Mouse (Mus musculus) heart, embryonic 11.5 days (tissue): ENCODE measurements around the gene Npm3. TPM values are rescaled to one million over a fixed set of nuclear protein-coding genes. Genes with fewer than 3 reads are reported as not detected.

Experiments
- ATAC-seq: fragments of 200-750 bp; cut with Nextera tagmentation; replicated peaks from 2 replicates; pipeline ENCODE4 v1.8.0; 2017; ENCODE audit warnings: moderate library complexity; ENCODE audit not compliant: insufficient number of reproducible peaks, low FRiP score, low TSS enrichment
- H3K27ac ChIP-seq: fragments of 300-500 bp; sonication (generic); 2 replicates; pipeline ENCODE4 v1.5.1; 2014; ENCODE audit warnings: mild to moderate bottlenecking, low read depth, low read length
- H3K27me3 ChIP-seq: fragments of 300-500 bp; sonication (generic); 2 replicates; pipeline ENCODE4 v1.6.1; 2014; ENCODE audit warnings: mild to moderate bottlenecking, low read length, mixed read lengths; ENCODE audit not compliant: control insufficient read depth, insufficient read depth
- H3K36me3 ChIP-seq: fragments of 300-500 bp; sonication (generic); 2 replicates; pipeline ENCODE4 v1.6.1; 2014; ENCODE audit warnings: mild to moderate bottlenecking, low read length, moderate library complexity, mixed read lengths; ENCODE audit not compliant: control insufficient read depth, insufficient read depth
- H3K4me1 ChIP-seq: fragments of 300-500 bp; sonication (generic); 2 replicates; pipeline ENCODE4 v1.6.1; 2014; ENCODE audit warnings: low read length; ENCODE audit not compliant: control insufficient read depth, insufficient read depth
- H3K4me2 ChIP-seq: fragments of 300-500 bp; sonication (generic); 2 replicates; pipeline ENCODE4 v1.6.1; 2014; ENCODE audit warnings: mild to moderate bottlenecking, moderate library complexity
- H3K4me3 ChIP-seq: fragments of 300-500 bp; sonication (generic); 2 replicates; pipeline ENCODE4 v1.5.1; 2014; ENCODE audit warnings: low read depth, low read length
- H3K9ac ChIP-seq: fragments of 300-500 bp; sonication (generic); 2 replicates; pipeline ENCODE4 v1.6.1; 2014; ENCODE audit warnings: mild to moderate bottlenecking, low read depth, low read length, moderate library complexity
- H3K9me3 ChIP-seq: fragments of 300-500 bp; sonication (generic); replicated peaks from 2 replicates; pipeline ENCODE4 v1.6.1; 2016; ENCODE audit warnings: low read length; ENCODE audit not compliant: control insufficient read depth
- WGBS: fragments of 180-500 bp; shearing (Covaris S2); extraction: QIAGEN DNeasy Blood & Tissue Kit; methylation state at CpG from one replicate; pipeline ENCODE4 v1.1.7; 2014; ENCODE audit not compliant: insufficient replicate concordance; 5-methylcytosine and 5-hydroxymethylcytosine counted together
- polyA plus RNA-seq: library from polyadenylated mRNA; unstranded; fragments of >200 nt; fragmentation: Nextera tagmentation; extraction: Ambion mirVana; gene quantifications from 2 replicates; pipeline ENCODE4 v1.2.1, GENCODE M21; 2014

Npm3 gene
- polyA plus RNA-seq, 1 experiment from 2014 or later = 11.4 TPM

DNA sequence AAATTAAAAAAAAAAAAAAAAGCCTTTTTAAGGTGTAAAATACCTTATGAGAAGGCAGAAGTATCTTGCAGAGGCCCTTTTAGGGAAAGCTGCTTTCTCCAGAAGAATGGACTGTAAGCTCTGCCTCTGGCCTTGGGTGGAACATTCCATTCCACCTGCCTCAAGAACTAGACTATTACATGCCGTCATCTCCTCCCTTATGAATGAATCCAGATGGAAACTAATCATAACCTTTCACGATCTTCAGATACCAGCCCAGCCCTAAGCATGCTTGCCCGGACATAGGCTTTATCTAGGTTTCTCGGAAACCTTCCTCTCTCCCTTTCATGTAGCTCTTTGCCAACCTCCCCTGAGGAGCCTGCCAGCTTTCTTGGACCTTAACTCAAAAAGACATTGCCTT is 38.9 kb upstream of the Npm3 start:
- no peak overlapping the region for H3K4me2 ChIP-seq
- H3K9me3 ChIP-seq = no peaks in the 10 kb centered on the region
- no peaks in the 10 kb centered on the region for H3K36me3 ChIP-seq
- H3K9ac ChIP-seq = no peak overlapping the region
- no peak overlapping the region for H3K4me3 ChIP-seq
- no peak overlapping the region for H3K27ac ChIP-seq
- ATAC-seq = no peak
- no peaks in the 10 kb centered on the region for H3K4me1 ChIP-seq
- WGBS = 56% methylated on average over 4 of the region's 4 CpGs
- H3K27me3 ChIP-seq = 0 out of 2 replicates have a peak, but pooled peaks cover 2% of the 10 kb centered on the region

DNA sequence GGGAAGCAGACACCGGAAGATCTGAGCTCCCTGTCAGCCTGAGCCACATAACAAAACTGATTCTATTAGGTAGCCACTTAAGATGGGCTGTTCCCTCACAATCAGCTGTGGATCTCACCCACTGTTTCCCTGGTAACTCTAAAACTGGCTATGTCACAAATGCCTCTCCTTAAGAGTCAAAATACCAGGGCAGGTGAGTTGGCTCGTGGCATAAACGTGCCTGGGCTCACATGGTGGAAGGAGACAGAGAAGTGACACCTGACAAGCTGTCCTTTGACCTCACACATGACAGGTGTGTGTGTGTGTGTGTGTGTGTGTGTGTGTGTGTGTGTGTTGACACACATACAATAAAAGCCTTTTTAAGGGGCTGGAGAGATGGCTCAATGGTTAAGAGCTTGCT is 38.1 kb upstream of the Npm3 start:
- H3K9ac ChIP-seq = no peak overlapping the region
- H3K4me3 ChIP-seq = no peak overlapping the region
- no peaks in the 10 kb centered on the region for H3K4me1 ChIP-seq
- WGBS = 63% methylated on average over 3 of the region's 3 CpGs
- no peaks in the 10 kb centered on the region for H3K9me3 ChIP-seq
- no peak overlapping the region for H3K4me2 ChIP-seq
- H3K27ac ChIP-seq = no peak overlapping the region
- H3K36me3 ChIP-seq = no peaks in the 10 kb centered on the region
- H3K27me3 ChIP-seq = 0 out of 2 replicates have a peak, but pooled peaks cover under 1% of the 10 kb centered on the region
- ATAC-seq = no peak

DNA sequence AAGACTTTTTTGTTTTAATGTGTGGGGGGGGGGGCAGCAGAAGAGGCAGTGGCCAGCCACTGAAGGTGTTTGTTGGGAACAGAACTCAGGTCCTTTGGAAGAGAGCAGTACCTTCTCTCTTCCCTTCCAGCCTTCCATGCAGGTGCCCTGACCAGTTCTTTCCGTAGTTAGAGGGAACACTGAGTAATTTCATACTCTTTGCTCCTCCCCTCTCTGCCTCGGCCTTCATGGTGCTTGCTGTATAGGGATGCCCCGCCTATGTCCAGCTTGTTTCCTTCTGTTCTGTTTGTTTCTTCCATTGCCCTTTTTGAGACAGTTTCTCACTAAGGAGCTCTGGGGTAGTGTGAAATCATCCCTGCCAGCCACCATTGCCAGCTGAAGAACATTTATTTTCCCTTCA is 36.1 kb upstream of the Npm3 start:
- Histone ChIP-seq H3K27me3 (no peaks in the 10 kb centered on the region), H3K4me2 (no peak overlapping the region), H3K27ac (no peak overlapping the region), H3K9ac (no peak overlapping the region), H3K36me3 (no peaks in the 10 kb centered on the region), H3K9me3 (no peaks in the 10 kb centered on the region), H3K4me1 (peaks cover 15% of the 10 kb centered on the region), H3K4me3 (no peak overlapping the region)
- no peak for ATAC-seq
- WGBS = 69% methylated on average over 3 of the region's 3 CpGs

DNA sequence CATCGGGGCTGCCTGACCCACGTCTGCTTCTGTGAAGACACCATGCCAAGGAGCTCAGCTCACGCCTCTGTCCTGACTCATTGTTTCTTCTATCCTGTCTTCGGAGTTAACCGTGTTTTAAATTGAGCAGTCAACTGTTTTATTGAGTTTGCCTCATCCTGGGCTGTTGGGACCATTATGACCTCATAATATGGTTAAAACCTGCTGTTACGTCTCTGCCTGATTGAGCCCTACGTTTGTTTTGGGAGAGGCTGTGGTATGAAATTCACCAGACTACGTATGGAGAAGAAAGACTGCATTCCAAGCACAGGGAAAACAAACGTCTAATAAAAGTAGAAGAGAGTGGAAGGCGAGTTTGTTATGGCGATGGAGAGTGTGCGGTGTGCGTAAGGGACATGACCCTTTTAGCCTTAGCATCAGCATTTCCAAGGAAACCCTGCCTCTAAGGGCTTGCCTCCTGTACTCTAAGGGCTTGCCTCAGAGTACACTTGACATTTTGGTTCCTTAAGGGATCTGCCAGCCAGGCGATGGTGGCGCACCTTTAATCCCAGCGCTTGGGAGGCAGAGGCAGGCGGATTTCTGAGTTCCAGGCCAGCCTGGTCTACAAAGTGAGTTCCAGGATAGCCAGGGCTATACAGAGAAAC is 34.7 kb upstream of the Npm3 start:
- peak overlapping the region; percentile 97 for H3K9ac ChIP-seq
- H3K4me1 ChIP-seq = peaks cover 16% of the 10 kb centered on the region
- H3K4me2 ChIP-seq = peak overlapping the region; percentile 84
- H3K9me3 ChIP-seq = no peaks in the 10 kb centered on the region
- H3K27me3 ChIP-seq = no peaks in the 10 kb centered on the region
- H3K4me3 ChIP-seq = peak overlapping the region; percentile 90
- H3K36me3 ChIP-seq = peaks cover 4% of the 10 kb centered on the region
- ATAC-seq = no peak
- WGBS = 31% methylated on average over 17 of the region's 17 CpGs
- peak overlapping the region; percentile 79 for H3K27ac ChIP-seq

DNA sequence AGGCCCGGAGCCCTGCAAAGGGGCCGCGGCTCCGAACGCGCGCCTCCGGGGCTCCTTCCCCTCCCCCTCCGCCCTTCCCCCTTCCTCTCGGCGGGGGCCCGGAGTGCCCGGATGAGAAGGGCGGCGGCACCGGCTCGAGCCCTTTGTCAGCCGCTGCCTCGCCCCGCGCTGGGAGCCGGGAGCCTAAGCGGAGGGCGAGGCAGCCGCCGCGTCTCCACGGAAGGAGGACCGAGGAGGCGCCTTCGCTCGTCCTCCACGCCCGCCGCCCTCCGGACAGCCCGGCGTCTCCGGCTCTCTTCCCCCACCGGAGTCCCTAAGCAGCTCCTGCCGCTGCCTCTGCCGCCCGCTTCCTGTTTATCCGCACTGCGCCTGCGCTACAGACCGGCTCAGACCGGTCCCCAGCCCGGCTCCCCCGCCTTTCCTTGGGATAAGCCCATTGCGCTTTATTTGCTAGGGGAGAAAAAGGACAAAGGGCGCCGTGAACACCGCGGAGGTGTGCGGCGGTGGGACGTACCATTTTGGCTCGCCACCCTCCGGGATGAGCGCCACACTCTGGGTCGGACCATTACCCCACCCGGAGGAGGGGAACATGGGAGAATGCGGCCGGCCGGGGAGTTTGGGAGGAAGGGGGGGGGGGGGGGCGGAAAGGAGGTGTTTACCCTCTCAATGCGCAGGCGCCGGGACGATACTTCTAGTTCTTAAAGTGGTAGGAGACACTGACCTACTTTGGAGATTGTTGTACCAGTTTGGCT is 34.0 kb upstream of the Npm3 start, which contains the start of gene Mgea5:
Gene Mgea5, minus strand, starts transcription at position 657 of the 752 bp plus-strand sequence.
- peak within 1 kb of the TSS; percentile 90 for H3K4me3 ChIP-seq
- peak within 1 kb of the TSS; percentile 97 for H3K9ac ChIP-seq
- ATAC-seq = peak; percentile 97
- H3K36me3 ChIP-seq = peaks cover 5% of the 10 kb centered on the region
- no peaks in the 10 kb centered on the region for H3K9me3 ChIP-seq
- under 1% methylated on average over 51 of the region's 71 CpGs for WGBS
- peaks cover 16% of the 10 kb centered on the region for H3K4me1 ChIP-seq
- no peaks in the 10 kb centered on the region for H3K27me3 ChIP-seq
- peak within 1 kb of the TSS; percentile 95 for H3K27ac ChIP-seq
- peak within 1 kb of the TSS; percentile 84 for H3K4me2 ChIP-seq

DNA sequence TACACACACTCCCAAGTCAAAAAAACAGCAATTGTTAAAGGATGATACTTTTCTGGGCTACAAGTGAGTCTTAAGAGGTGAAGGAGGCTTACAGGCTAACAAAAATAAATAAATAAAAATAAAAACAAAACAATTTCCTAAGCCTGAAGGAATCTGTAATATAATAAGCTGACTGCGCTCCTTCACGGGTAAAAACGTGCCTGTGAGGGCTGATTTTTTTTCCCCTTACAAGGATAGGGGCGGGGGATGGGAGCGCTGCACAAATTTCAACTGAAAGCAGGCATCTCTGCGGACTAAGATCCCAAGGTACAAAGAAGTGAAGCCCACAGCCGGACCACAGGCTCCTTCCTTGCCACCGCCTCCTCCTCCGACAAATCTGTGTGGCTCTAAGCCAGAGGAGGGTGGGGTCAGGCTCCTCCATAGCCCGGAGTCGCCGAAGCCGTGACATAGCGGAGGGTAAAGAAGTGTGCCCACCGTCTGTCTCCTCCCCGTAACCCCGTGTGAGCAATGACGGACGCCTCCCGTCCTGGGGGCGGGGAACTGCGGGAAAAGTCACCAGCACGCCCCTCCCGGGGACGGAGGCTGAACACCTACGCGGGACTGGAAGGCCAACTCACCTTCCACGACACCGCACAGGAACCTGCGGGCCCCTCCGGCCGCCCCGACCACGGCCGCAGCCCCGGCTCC is 33.1 kb upstream of the Npm3 start:
- peak overlapping the region; percentile 90 for H3K4me3 ChIP-seq
- peaks cover 9% of the 10 kb centered on the region for H3K36me3 ChIP-seq
- no peaks in the 10 kb centered on the region for H3K9me3 ChIP-seq
- H3K27ac ChIP-seq = peak overlapping the region; percentile 95
- no peaks in the 10 kb centered on the region for H3K27me3 ChIP-seq
- peaks cover 16% of the 10 kb centered on the region for H3K4me1 ChIP-seq
- peak overlapping the region; percentile 68 for H3K4me2 ChIP-seq
- peak overlapping the region; percentile 97 for H3K9ac ChIP-seq
- peak; percentile 50 for ATAC-seq
- under 1% methylated on average over 32 of the region's 36 CpGs for WGBS

DNA sequence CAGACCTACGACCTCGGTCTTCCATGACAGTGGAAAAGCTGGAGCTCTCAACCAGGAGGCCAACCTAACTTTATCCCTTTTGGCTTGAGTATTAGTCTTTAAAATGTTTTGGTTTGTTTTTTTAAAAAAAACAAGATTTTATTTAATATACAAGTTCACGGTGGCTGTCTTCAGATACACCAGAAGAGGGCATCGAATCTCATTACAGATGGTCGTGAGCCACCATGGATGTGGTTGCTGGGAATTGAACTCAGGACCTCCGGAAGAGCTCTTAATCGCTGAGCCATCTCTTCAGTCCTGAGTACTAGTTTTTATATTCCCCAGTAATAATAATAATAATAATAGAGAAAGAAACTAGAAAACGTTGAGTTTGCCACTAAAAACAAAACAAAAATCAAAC is 32.3 kb upstream of the Npm3 start:
- H3K27ac ChIP-seq = no peak overlapping the region
- 66% methylated on average over 8 of the region's 8 CpGs for WGBS
- peak overlapping the region; percentile 90 for H3K4me3 ChIP-seq
- H3K36me3 ChIP-seq = peaks cover 12% of the 10 kb centered on the region
- H3K9me3 ChIP-seq = no peaks in the 10 kb centered on the region
- peak overlapping the region; percentile 68 for H3K4me2 ChIP-seq
- peaks cover 16% of the 10 kb centered on the region for H3K4me1 ChIP-seq
- H3K27me3 ChIP-seq = no peaks in the 10 kb centered on the region
- no peak for ATAC-seq
- 0 out of 2 replicates have a peak overlapping the region, but pooled peaks have one; percentile 10 for H3K9ac ChIP-seq

DNA sequence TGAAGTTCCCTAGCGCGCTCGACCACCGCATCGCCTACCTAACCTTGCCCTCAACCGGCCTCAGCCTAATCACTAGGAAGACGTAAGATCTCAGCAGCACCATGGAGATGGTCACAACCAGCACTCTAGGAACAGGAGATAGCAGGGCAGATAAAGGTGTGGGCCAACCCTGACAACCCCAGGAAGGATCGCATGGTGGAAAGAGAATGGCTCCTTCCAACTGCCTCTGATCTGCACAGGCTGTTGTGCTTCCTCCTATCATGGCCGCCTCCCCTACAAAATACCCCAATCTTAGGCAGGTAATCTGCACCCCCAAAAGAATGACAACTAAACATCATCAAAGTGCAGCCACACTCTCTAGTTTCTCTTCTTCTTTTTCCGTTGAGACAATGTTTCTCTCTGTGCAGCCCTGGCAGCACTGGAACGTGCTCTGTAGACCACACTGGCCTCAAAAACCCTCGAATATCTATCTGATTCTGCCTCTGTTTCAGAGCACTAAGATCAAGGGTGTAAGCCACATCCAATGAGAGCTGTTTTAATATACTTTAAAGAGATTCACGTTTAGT is 31.0 kb upstream of the Npm3 start:
- peak overlapping the region; percentile 68 for H3K4me2 ChIP-seq
- ATAC-seq = no peak
- no peak overlapping the region for H3K27ac ChIP-seq
- peak overlapping the region; percentile 90; the same call in 1 of the 2 replicates for H3K4me3 ChIP-seq
- H3K27me3 ChIP-seq = no peaks in the 10 kb centered on the region
- H3K9me3 ChIP-seq = no peaks in the 10 kb centered on the region
- H3K36me3 ChIP-seq = peaks cover 20% of the 10 kb centered on the region
- H3K4me1 ChIP-seq = peaks cover 16% of the 10 kb centered on the region
- H3K9ac ChIP-seq = 0 out of 2 replicates have a peak overlapping the region, but pooled peaks have one; percentile 4
- 80% methylated on average over 13 of the region's 13 CpGs for WGBS
